Mouse (Mus musculus): ENCODE measurements around the gene Wdr78. TPM values are rescaled to one million over a fixed set of nuclear protein-coding genes. Genes with fewer than 3 reads are reported as not detected.

Wdr78 gene
- polyA plus RNA-seq, 1 experiment from 2014 or later: 2.2 TPM

DNA sequence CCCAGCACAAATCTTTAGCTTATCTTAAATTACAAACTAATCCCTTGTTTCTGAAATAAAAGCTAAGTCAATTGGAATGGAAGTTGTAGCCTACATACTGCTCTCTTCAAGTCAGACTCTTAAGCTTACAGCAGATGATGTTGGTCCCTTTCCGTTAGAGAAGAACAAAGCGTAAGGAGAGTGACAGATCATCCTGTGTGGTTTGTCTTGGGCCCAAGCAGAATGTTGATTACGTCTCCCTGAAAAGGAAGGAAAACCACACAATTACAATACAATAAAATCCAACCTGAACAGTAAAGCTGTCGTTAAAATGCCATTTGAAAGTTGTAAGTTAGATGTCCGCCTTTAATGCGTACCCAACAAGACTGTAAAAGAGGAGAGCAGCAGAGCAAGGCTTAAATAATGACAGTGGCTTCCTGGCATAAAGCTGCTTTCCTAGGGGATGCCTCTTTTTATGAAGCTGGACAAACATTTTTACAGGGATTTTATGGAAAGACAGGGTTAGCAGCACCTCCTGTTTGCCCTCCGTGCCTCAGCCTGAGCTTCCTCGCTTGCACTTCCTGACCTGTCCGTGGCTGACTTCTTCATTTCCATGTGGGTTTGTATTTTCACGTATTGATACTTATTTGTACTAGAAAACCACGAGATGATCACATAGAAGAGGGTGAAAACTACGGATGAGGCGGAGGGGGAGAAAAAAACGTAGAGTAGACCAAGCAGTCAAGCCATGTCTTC, 75.1 kb downstream of the Wdr78 start:
- WGBS (ENCODE audit: insufficient replicate concordance): 78% methylated on average over 14 of the region's 14 CpGs
- Histone ChIP-seq H3K27ac (ENCODE audit: low read depth, low read length) (no peak overlapping the region), H3K4me3 (ENCODE audit: low read depth, low read length) (no peak overlapping the region), H3K9me3 (replicated peaks; ENCODE audit: control insufficient read depth, low read length) (no peaks in the 10 kb centered on the region), H3K36me3 (ENCODE audit: control insufficient read depth, insufficient read depth, low read length) (no peaks in the 10 kb centered on the region), H3K4me2 (no peak overlapping the region), H3K9ac (ENCODE audit: low read depth, low read length) (no peak overlapping the region), H3K4me1 (ENCODE audit: control insufficient read depth, insufficient read depth, low read length) (no peaks in the 10 kb centered on the region), H3K27me3 (ENCODE audit: control insufficient read depth, insufficient read depth, low read length) (no peaks in the 10 kb centered on the region)
- ATAC-seq (replicated peaks; ENCODE audit: insufficient number of reproducible peaks, low FRiP score, low TSS enrichment): no peak

DNA sequence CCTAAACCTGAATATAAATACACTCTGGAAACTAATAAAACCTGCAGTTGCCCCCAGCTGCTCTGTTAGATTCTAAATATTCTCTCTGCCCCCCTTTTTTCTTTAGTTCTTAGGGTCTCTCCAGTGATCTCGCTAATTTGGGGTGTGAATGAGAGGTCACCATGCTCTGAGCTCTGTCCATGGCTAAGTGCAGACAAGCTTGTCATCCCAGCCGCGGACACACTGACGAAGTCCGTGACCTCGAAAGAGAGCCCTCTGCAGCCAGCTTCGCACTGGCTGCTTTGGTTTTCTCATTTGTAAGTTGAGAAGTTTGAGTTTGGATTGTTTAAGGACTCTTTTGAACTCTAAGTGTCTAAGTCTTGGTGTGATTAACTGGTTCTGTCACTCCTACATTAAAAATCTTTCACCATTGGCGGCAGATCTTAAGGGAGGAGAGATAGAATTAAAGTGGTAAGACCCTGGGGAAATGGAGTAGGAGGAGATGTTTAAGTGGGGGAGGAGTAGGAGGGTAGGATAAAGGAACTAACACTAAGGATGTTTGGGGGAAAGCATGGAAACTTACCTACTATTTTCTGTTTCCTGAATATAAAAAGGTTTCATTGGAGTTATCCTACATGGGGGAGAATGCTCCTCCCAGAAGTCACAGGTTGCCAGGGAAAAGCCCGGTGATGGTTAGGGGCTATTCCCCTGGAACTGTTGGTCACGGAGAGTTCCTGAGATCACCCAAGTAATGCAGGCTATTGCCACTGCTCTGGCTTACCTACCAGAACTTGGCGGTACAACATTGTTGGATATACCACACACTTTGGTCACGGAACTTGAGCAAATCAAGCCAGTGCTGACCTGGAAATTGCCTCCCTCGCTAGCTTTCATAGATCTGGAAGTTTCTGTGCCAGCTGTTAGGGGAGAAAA, 85.9 kb downstream of the Wdr78 start:
- Histone ChIP-seq H3K4me3 (ENCODE audit: low read depth, low read length) (no peak overlapping the region), H3K9ac (ENCODE audit: low read depth, low read length) (no peak overlapping the region; the same call in 1 of the 2 replicates), H3K4me2 (no peak overlapping the region), H3K9me3 (replicated peaks; ENCODE audit: control insufficient read depth, low read length) (no peaks in the 10 kb centered on the region), H3K27me3 (ENCODE audit: control insufficient read depth, insufficient read depth, low read length) (no peaks in the 10 kb centered on the region), H3K36me3 (ENCODE audit: control insufficient read depth, insufficient read depth, low read length) (no peaks in the 10 kb centered on the region), H3K27ac (ENCODE audit: low read depth, low read length) (no peak overlapping the region), H3K4me1 (ENCODE audit: control insufficient read depth, insufficient read depth, low read length) (no peaks in the 10 kb centered on the region)
- 58% methylated on average over 13 of the region's 13 CpGs for WGBS (ENCODE audit: insufficient replicate concordance)
- no peak for ATAC-seq (replicated peaks; ENCODE audit: insufficient number of reproducible peaks, low FRiP score, low TSS enrichment)

DNA sequence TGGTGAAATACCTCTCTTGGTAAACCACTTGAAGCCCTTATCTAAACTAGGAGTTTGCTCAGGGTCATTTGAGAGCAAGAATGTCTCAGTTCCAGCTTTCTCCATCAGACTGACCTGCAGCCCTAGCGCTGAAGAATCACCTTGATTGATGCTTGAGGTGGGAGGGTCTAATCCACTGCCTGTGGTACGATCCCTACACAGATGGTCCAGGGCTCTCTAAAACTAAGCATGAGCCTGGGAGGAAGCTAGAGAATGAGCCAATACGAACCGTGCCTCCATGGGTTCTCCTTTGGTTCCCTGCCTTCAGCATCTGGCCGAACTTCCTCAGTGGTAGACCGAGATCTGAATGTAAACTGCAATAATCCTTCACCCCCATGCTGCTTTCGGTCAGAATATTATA, 86.6 kb downstream of the Wdr78 start:
- H3K27ac ChIP-seq (ENCODE audit: low read depth, low read length): no peak overlapping the region
- no peak overlapping the region; the same call in 1 of the 2 replicates for H3K9ac ChIP-seq (ENCODE audit: low read depth, low read length)
- no peak overlapping the region for H3K4me2 ChIP-seq
- H3K27me3 ChIP-seq (ENCODE audit: control insufficient read depth, insufficient read depth, low read length): no peaks in the 10 kb centered on the region
- H3K9me3 ChIP-seq (replicated peaks; ENCODE audit: control insufficient read depth, low read length): no peaks in the 10 kb centered on the region
- ATAC-seq (replicated peaks; ENCODE audit: insufficient number of reproducible peaks, low FRiP score, low TSS enrichment): no peak
- no peaks in the 10 kb centered on the region for H3K36me3 ChIP-seq (ENCODE audit: control insufficient read depth, insufficient read depth, low read length)
- no peak overlapping the region for H3K4me3 ChIP-seq (ENCODE audit: low read depth, low read length)
- 74% methylated on average over 7 of the region's 7 CpGs for WGBS (ENCODE audit: insufficient replicate concordance)
- no peaks in the 10 kb centered on the region for H3K4me1 ChIP-seq (ENCODE audit: control insufficient read depth, insufficient read depth, low read length)

DNA sequence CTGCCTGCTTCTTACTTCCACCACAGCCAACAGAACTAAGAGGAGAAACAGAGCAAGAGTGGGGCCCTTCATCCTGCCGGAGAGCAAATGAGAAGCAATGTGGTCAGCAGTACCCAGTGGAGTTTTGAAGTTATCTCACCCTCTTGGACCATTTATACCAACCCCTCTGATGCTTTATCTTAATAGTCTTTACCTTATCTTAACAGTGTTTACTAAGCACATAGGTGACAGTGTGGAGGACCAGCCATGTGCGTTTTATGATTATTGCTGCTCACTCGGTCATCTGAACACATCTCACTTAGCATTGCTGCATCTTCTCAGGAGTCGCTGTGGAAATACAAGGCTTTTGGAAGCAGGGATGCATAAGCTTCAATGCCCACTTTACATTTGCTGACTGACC, 87.7 kb downstream of the Wdr78 start, which contains the start of gene Insl5:
Insl5 (minus strand) TSS at position 222 of the 400 bp plus-strand sequence.
- WGBS (ENCODE audit: insufficient replicate concordance): 69% methylated on average over 4 of the region's 4 CpGs
- H3K9me3 ChIP-seq (replicated peaks; ENCODE audit: control insufficient read depth, low read length): no peaks in the 10 kb centered on the region
- ATAC-seq (replicated peaks; ENCODE audit: insufficient number of reproducible peaks, low FRiP score, low TSS enrichment): no peak

DNA sequence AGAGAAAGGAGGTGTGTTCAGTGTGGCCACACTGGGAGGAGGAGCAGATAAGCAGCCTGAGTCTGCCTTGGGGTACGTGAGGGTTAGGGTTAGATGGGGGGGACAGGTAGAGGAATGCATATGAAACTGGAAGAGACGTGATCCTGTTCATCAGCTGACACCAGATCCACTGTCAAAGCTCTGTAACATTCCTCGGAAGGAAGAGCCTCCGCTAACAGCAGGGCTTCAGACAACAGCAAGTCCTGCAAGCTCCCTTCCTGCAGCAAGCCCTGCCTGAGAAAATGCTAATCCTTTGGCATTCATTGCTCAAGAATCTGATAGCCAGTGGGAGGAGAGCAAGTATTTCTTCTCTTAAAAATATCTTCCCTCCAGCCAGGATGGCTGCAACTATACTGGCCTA, 100.9 kb downstream of the Wdr78 start:
- H3K27ac ChIP-seq (ENCODE audit: low read depth, low read length): no peak overlapping the region
- peaks cover 4% of the 10 kb centered on the region for H3K4me1 ChIP-seq (ENCODE audit: control insufficient read depth, insufficient read depth, low read length)
- no peak overlapping the region for H3K4me3 ChIP-seq (ENCODE audit: low read depth, low read length)
- H3K4me2 ChIP-seq: peak overlapping the region; percentile 29
- H3K27me3 ChIP-seq (ENCODE audit: control insufficient read depth, insufficient read depth, low read length): no peaks in the 10 kb centered on the region
- WGBS (ENCODE audit: insufficient replicate concordance): 7% methylated on average over 4 of the region's 4 CpGs
- H3K9me3 ChIP-seq (replicated peaks; ENCODE audit: control insufficient read depth, low read length): no peaks in the 10 kb centered on the region
- H3K9ac ChIP-seq (ENCODE audit: low read depth, low read length): no peak overlapping the region
- no peak for ATAC-seq (replicated peaks; ENCODE audit: insufficient number of reproducible peaks, low FRiP score, low TSS enrichment)
- no peaks in the 10 kb centered on the region for H3K36me3 ChIP-seq (ENCODE audit: control insufficient read depth, insufficient read depth, low read length)

More for the DNA sequence above, 87.7 kb downstream of the Wdr78 start, which contains the start of gene Insl5:
- Histone ChIP-seq H3K4me3 (ENCODE audit: low read depth, low read length) (no peak within 1 kb of the TSS), H3K4me2 (no peak within 1 kb of the TSS), H3K4me1 (ENCODE audit: control insufficient read depth, insufficient read depth, low read length) (no peaks in the 10 kb centered on the region), H3K9ac (ENCODE audit: low read depth, low read length) (no peak within 1 kb of the TSS; the same call in 1 of the 2 replicates), H3K27ac (ENCODE audit: low read depth, low read length) (no peak within 1 kb of the TSS), H3K36me3 (ENCODE audit: control insufficient read depth, insufficient read depth, low read length) (no peaks in the 10 kb centered on the region), H3K27me3 (ENCODE audit: control insufficient read depth, insufficient read depth, low read length) (no peaks in the 10 kb centered on the region)

DNA sequence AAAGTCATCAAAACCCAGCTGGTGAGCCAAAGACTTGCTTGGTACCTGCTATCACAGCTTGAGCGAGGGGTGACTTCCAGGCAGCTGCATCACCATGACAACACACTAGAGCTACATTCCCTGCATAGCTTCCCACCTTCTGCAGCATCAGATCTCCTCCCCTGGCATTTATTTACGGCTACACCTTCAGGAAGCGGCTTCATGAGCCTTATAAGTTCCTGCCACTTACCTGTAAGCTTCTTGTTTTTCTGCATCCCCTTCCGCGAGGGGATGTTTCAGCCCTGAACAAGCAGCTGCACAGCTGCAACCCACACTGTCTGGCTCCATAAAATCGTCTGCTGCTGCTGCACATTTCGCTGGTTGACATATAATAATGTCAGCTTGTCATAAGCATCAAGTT, 102.5 kb downstream of the Wdr78 start:
- H3K4me1 ChIP-seq (ENCODE audit: control insufficient read depth, insufficient read depth, low read length): peaks cover 7% of the 10 kb centered on the region
- H3K27me3 ChIP-seq (ENCODE audit: control insufficient read depth, insufficient read depth, low read length): no peaks in the 10 kb centered on the region
- ATAC-seq (replicated peaks; ENCODE audit: insufficient number of reproducible peaks, low FRiP score, low TSS enrichment): no peak
- H3K27ac ChIP-seq (ENCODE audit: low read depth, low read length): no peak overlapping the region
- H3K4me2 ChIP-seq: no peak overlapping the region
- H3K36me3 ChIP-seq (ENCODE audit: control insufficient read depth, insufficient read depth, low read length): no peaks in the 10 kb centered on the region
- H3K9ac ChIP-seq (ENCODE audit: low read depth, low read length): no peak overlapping the region
- no peak overlapping the region for H3K4me3 ChIP-seq (ENCODE audit: low read depth, low read length)
- no peaks in the 10 kb centered on the region for H3K9me3 ChIP-seq (replicated peaks; ENCODE audit: control insufficient read depth, low read length)
- 35% methylated on average over 7 of the region's 7 CpGs for WGBS (ENCODE audit: insufficient replicate concordance)

DNA sequence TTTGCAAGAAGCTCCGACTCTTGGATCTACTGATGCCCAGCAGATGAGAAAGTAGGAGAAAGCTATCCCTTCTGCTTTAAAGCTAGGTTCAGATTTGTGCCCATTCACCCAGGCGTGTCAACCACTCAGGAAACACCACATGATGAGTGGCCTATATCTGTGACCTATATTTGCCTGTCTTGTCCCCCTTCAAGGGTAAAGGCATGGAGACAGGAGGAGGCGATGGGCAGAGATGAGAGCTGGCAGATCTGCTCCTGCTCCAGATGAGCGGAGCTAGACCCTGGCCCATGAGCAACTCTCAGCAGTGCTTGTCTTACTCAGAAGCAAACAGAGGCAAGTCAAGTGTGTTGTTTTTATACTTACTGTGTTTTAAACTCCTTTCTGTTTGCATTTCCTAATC, 103.6 kb downstream of the Wdr78 start:
- Histone ChIP-seq H3K4me2 (no peak overlapping the region), H3K36me3 (ENCODE audit: control insufficient read depth, insufficient read depth, low read length) (no peaks in the 10 kb centered on the region), H3K9me3 (replicated peaks; ENCODE audit: control insufficient read depth, low read length) (no peaks in the 10 kb centered on the region), H3K4me3 (ENCODE audit: low read depth, low read length) (no peak overlapping the region), H3K27me3 (ENCODE audit: control insufficient read depth, insufficient read depth, low read length) (no peaks in the 10 kb centered on the region), H3K9ac (ENCODE audit: low read depth, low read length) (no peak overlapping the region), H3K27ac (ENCODE audit: low read depth, low read length) (no peak overlapping the region), H3K4me1 (ENCODE audit: control insufficient read depth, insufficient read depth, low read length) (peaks cover 7% of the 10 kb centered on the region)
- WGBS (ENCODE audit: insufficient replicate concordance): 81% methylated on average over 4 of the region's 4 CpGs
- no peak for ATAC-seq (replicated peaks; ENCODE audit: insufficient number of reproducible peaks, low FRiP score, low TSS enrichment)

DNA sequence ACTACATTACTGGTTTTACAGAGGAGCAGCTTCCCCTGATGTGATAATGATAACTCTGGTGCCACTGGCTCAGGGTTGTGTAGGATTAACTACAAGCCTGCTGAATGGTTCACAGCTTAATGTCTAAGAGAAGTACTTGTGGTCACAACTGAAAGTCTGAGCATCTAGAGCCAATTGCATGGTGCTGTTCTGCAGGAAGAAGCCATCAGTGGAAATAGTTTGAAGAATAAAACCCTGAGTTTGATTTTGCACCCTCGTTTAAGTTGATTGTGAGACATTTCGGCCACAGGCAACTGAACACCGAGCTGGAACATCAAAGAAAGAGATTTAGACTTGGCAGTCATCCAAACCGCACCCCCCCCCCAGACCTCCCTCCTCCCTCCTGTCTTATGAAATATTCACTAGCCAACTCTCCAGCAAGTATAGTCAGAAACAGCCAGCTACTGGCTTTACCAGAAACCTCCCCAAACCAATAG, 107.4 kb downstream of the Wdr78 start:
- Histone ChIP-seq H3K4me2 (no peak overlapping the region), H3K36me3 (ENCODE audit: control insufficient read depth, insufficient read depth, low read length) (no peaks in the 10 kb centered on the region), H3K27me3 (ENCODE audit: control insufficient read depth, insufficient read depth, low read length) (no peaks in the 10 kb centered on the region), H3K9me3 (replicated peaks; ENCODE audit: control insufficient read depth, low read length) (no peaks in the 10 kb centered on the region), H3K4me3 (ENCODE audit: low read depth, low read length) (no peak overlapping the region), H3K27ac (ENCODE audit: low read depth, low read length) (no peak overlapping the region), H3K9ac (ENCODE audit: low read depth, low read length) (no peak overlapping the region), H3K4me1 (ENCODE audit: control insufficient read depth, insufficient read depth, low read length) (peaks cover 3% of the 10 kb centered on the region; the same call in 1 of the 2 replicates)
- no peak for ATAC-seq (replicated peaks; ENCODE audit: insufficient number of reproducible peaks, low FRiP score, low TSS enrichment)
- WGBS (ENCODE audit: insufficient replicate concordance): 34% methylated on average over 4 of the region's 4 CpGs

Data from heart, embryonic 11.5 days (tissue).